Mouse (Mus musculus): Measurements from ENCODE around the gene Zfp433. TPM values are rescaled to one million over a fixed set of nuclear protein-coding genes. Genes with fewer than 3 reads are reported as not detected.
"Not testable (repeated sequence)": the region's sequence is repeated elsewhere in the genome, so short reads cannot be mapped to it uniquely, and the experiment has no call there.

Gene Zfp433
- total RNA-seq (2021), result 1 to 10 TPM; 4.7 to 4.9 TPM
- long read RNA-seq, experiment 1, partial matches to known transcripts, result 0 of 4 reads
- long read RNA-seq, experiment 1, other reads (novel, unspliced or antisense), result 1 of 4 reads
- long read RNA-seq, experiment 2, partial matches to known transcripts, result 0 of 8 reads
- long read RNA-seq, experiment 2, other reads (novel, unspliced or antisense), result 5 of 8 reads

DNA sequence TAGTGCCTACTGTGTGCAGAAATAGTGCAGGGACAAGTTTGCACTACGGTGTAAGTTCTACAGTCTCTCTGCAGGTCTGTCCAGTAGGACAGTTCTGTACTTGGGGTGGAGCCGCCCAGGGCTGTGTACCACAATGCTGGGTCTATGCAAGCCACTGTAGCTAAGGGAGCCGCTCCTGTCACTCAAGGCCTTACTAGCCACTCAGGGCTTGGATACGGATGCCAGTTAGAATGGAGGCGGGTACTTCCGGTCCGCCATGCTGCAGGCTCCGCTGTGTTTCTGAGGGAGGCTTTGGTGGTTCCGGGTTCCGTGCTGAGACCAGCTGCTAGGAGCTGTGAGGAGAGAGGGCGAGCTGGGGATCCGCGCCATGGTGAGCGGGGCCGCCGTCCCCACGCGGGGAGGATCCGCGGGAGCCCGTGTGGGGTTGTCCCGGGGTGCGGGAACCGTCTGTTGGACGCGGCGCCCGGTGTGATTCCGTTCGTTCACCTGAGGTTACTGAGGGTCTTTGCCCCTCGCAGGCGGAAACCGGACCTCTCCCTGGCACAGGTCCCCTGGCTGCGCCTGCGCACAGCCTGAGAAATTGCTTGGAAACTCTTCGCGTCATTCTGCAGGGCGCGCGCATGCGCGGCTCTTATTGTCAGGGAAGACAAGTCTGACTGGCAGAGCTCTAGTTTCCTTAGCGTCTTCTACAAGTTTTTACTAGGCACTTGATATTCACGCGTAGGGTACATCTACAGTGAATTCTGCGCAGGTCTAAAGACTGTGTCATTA lies at the start of gene Zfp433:
Gene Zfp433, plus strand, starts transcription at position 295 of the 771 bp plus-strand sequence.
- not testable (repeated sequence) for DNase-seq (ENCODE audit: low spot score in 2 of 2)

DNA sequence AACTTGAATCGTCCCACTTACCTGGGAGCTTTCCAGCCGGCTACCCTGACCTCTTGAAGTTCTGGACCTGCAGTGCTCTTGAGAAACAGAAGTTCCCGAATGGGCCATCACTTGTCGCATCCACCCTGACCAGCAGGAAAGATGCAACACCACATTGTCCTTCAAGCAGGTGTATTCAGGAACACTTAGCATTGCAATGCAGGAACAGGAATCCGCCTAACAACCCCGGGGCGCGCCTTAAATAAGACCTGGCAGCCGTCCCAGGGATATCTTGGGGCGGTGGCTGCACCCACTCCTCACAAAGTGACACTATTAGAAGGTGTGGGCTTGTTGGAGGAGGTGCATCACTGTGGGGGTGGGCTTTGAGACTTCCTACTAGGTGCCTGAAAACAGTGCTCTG lies 49.4 kb upstream of the Zfp433 start:
- peak; percentile 5 to 13 for DNase-seq (ENCODE audit: low spot score in 2 of 2)

DNA sequence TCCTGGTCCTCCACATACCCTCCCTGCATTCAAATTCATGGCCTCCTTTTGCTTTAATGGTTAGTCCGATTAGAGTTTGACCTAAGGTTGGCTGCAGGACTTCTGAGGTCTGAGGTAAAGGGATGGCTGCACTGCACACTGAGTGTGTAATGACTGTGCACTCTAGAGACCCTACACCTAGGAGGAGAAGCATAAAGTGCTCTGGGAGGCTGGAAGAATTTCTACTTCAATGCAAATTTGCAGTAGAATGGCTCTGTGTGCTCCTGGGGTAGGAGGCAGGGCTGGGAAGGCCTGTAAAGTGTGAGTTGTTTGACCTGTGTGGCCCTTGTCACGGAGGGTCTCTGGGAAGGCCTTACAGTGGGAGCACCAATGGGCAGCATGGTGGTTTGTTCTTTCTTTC lies 48.5 kb upstream of the Zfp433 start:
- DNase-seq (ENCODE audit: low spot score in 2 of 2), result peak in 1 of 2 experiments; percentile 5

DNA sequence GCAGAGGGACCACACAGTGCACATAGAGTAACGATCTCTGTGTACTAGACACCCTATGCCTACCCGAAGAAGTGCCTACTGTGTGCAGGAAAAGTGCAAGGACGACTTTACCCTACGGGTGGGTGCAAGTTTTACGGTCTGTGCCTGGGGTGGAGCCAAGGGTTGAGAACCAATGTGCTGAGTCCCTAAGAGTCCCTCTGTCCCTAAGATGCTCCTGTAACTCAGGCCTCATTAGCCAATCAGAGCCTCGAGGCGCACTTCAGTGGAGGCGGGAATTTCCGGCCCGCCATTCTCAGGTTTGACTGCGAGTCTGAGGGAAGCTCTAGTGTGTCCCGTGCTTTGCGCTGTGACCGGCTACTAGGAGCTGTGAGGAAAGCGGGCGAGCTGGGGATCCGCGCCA lies 17.5 kb upstream of the Zfp433 start:
- not testable (repeated sequence) for DNase-seq (ENCODE audit: low spot score in 2 of 2)

DNA sequence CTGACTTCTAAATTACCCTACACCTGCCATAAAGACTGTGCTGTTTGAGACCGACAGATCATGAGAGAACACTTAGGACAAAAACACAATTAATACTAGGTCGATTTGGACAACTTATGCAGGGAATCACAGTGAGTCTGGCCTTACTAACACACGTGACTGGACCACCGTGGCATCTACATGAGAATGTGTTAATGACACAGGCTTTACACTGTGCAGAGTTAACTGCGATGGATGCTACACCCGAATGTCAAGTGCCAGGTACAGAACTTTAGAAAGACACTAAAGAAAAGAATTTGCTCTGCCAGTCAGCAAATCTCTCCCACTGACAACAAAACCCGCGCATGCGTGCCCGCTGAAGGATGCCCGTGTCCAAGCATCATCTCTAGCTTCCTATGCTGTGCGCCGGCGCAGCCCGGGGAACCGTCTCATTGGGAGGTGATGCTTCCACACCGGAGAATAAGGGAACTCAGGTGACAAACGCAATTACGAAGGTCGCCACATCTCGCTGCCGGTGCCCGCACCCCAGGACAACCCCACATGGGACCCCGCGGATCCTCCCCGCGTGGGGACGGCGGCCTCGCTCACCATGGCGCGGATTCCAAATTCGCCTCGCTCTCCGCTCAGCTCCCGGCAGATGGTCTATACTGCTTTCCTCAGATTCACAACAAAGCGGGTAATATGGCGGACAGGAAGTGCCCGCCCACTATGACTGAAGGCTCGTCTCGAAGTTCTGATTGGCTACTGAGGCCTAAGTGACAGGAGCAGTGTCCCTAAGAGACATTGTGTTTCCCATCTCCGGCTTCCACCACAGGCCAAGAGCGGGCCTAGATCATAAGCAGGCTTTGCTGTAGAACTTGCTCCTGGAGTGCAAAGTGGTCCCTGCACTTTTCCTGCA lies 66.1 kb downstream of the Zfp433 start, which contains the start of gene Gm3055:
Gene Gm3055, minus strand, starts transcription at position 656 of the 898 bp plus-strand sequence.
- not testable (repeated sequence) for DNase-seq (ENCODE audit: low spot score in 2 of 2)

DNA sequence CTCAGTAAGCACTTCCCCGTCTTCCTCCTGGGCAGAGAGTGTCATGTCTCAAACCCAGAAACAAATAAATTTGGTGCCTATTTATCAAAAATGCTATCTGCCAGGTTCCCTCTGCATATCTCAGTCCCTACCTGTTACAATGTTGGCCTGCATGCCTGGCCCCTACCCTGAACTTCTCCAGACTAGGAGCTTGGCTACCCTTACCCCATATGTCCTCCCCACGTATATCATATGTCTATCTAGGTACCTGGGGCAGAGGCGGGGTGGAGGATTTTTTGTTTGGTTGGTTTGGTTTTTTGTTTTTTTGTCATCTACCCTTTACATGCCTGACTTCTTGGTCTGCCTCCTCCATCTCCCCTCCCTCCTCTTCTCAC lies 66.8 kb downstream of the Zfp433 start:
- DNase-seq (ENCODE audit: low spot score in 2 of 2), result not testable (repeated sequence)

Other genes starting within 250 kb of the Zfp433 start
- 100 to 1,000 TPM; 274 to 335 TPM for gene Nfic, start 249.2 kb upstream of the Zfp433 start, total RNA-seq (2021)
- under 1 TPM; 0.47 to 0.52 TPM for gene Celf5, start 222.1 kb upstream of the Zfp433 start, total RNA-seq (2021)
- 10 to 100 TPM; 59.3 to 61.3 TPM for gene Ncln, start 208.4 kb upstream of the Zfp433 start, total RNA-seq (2021)
- gene S1pr4, start 204.7 kb upstream of the Zfp433 start, total RNA-seq (2021), result under 1 TPM; 0.37 to 0.54 TPM
- gene Gna15, start 180.6 kb upstream of the Zfp433 start, total RNA-seq (2021), result 1 to 10 TPM; 1.1 to 1.8 TPM
- gene Gna11, start 159.6 kb upstream of the Zfp433 start, total RNA-seq (2021), result 10 to 100 TPM; 56.8 to 59.5 TPM
- gene Aes, start 145.3 kb upstream of the Zfp433 start, total RNA-seq (2021), result 100 to 1,000 TPM; 537 to 620 TPM
- 10 to 100 TPM in 1 of 2 experiments, 1 to 10 TPM in 1; 7.8 to 10.5 TPM for gene Tle2, start 130.3 kb upstream of the Zfp433 start, total RNA-seq (2021)
- 1 to 10 TPM; 5.2 to 6.6 TPM for gene Tle6, start 103.8 kb upstream of the Zfp433 start, total RNA-seq (2021)
- 1 to 10 TPM; 1.2 to 1.7 TPM for gene BC025920, start 98.6 kb upstream of the Zfp433 start, total RNA-seq (2021)
- 10 to 100 TPM; 13.6 to 18.2 TPM for gene Sirt6, start 77.0 kb upstream of the Zfp433 start, total RNA-seq (2021)
- gene Ankrd24, start 76.3 kb upstream of the Zfp433 start, total RNA-seq (2021), result 10 to 100 TPM; 16.0 to 17.7 TPM
- gene Gm10778, start 55.8 kb upstream of the Zfp433 start, total RNA-seq (2021), result 1 to 10 TPM; 2.6 to 3.1 TPM
- 1 to 10 TPM; 3.6 to 4.9 TPM for gene Gm3055, start 66.3 kb downstream of the Zfp433 start, total RNA-seq (2021)
- 1 to 10 TPM; 1.5 to 2.0 TPM for gene Gm4767, start 107.4 kb downstream of the Zfp433 start, total RNA-seq (2021)
- 1 to 10 TPM; 2.4 to 3.4 TPM for gene Gm32687, start 159.1 kb downstream of the Zfp433 start, total RNA-seq (2021)
- 1 to 10 TPM; 1.4 to 1.6 TPM for gene Zfp781, start 225.7 kb downstream of the Zfp433 start, total RNA-seq (2021)

Data from gastrocnemius, postnatal 4 days (tissue).